Mouse (Mus musculus) heart, adult 2 months (tissue): Measurements from ENCODE around the gene Stra6. TPM values are rescaled to one million over a fixed set of nuclear protein-coding genes. Genes with fewer than 3 reads are reported as not detected.

Experiments used
- DNase-seq, 2 experiments: peaks; one replicate each; pipeline ENCODE4 v3.0.0; 2021
- H3K27ac ChIP-seq: fragments of 200-600 bp; 2 replicates; pipeline ENCODE4 v1.8.1; 2022
- H3K27me3 ChIP-seq: fragments of 200-500 bp; 2 replicates; pipeline ENCODE4 v1.6.1; 2012; ENCODE audit warnings: mild to moderate bottlenecking, low read length, inconsistent platforms, mixed read lengths; ENCODE audit not compliant: control insufficient read depth, insufficient read depth
- H3K36me3 ChIP-seq: fragments of 200-500 bp; 2 replicates; pipeline ENCODE4 v1.6.1; 2012; ENCODE audit warnings: low read length, inconsistent platforms; ENCODE audit not compliant: control insufficient read depth, insufficient read depth
- H3K4me1 ChIP-seq: fragments of 200-500 bp; 2 replicates; pipeline ENCODE4 v1.6.1; 2011; ENCODE audit warnings: low read length; ENCODE audit not compliant: control insufficient read depth, insufficient read depth
- H3K4me3 ChIP-seq: fragments of 200-600 bp; 2 replicates; pipeline ENCODE4 v1.8.1; 2022
- H3K79me2 ChIP-seq: fragments of 200-500 bp; replicated peaks from 2 replicates; pipeline ENCODE4 v1.6.1; 2012; ENCODE audit warnings: mild to moderate bottlenecking, inconsistent platforms, low read length, moderate library complexity, mixed read lengths; ENCODE audit not compliant: control insufficient read depth, insufficient read depth
- H3K9ac ChIP-seq: fragments of 200-500 bp; 2 replicates; pipeline ENCODE4 v1.6.1; 2012; ENCODE audit warnings: low read depth, mild to moderate bottlenecking, control low read depth, inconsistent platforms, low read length, mixed read lengths
- CTCF ChIP-seq: fragments of 200-600 bp; IDR thresholded peaks from 2 replicates; pipeline ENCODE4 v1.8.1; 2022; ENCODE audit warnings: antibody characterized with exemption, mild to moderate bottlenecking, moderate library complexity
- EP300 ChIP-seq: fragments of 200-500 bp; IDR thresholded peaks from 2 replicates; pipeline ENCODE4 v1.6.1; 2011; ENCODE audit warnings: low read depth, low read length, control low read depth; ENCODE audit not compliant: insufficient read depth
- POLR2A ChIP-seq: fragments of 200-500 bp; IDR thresholded peaks from 2 replicates; pipeline ENCODE4 v1.6.1; 2011; ENCODE audit warnings: mild to moderate bottlenecking, low read depth, low read length, control low read depth; ENCODE audit not compliant: insufficient read depth
- WGBS: fragments of 180-500 bp; shearing (Covaris S2); methylation state at CpG from one replicate; pipeline ENCODE4 v1.1.7; 2018; 5-methylcytosine and 5-hydroxymethylcytosine counted together
- intact Hi-C: fragments of 180-260 bp; cut with DNase I; formaldehyde crosslinking; loops from one replicate; pipeline ENCODE4 v1.15.1; 2025
- polyA plus RNA-seq: library from polyadenylated mRNA; depleted of rRNA; stranded (reverse); fragments of >200 nt; gene quantifications from 2 replicates; pipeline ENCODE4 v1.2.3, GENCODE M21; 2012
- total RNA-seq, 2 experiments: library from RNA; stranded (reverse); gene quantifications; 2 replicates each; pipeline ENCODE4 v1.2.3; 2021

The Stra6 gene
- total and polyA plus RNA-seq, 3 experiments = 0.34 to 0.68 (median 0.65) TPM

DNA sequence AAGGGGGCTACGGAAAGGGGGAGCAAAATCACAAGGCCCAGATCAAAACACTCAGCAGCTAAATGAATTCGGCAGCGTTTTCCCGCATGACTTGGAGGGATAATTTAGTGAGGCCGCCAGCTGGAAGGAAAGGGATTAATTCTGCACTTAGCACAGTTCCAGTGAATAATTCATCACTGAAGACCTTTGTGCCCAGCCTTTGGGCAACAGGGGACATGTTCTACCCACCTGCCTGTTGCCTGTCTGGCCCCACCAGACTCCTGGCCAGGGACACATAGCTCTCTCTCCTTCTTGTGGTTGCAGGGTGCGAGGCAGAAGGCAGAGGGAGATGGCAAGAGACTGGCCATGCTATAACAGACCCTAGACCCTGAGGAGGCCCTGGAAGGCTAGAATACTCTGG lies 1.9 kb downstream of the Stra6 start:
- Histone ChIP-seq H3K79me2 (no peaks in the 10 kb centered on the region), H3K9ac (no peak overlapping the region), H3K4me1 (no peaks in the 10 kb centered on the region; the same call in 1 of the 2 replicates), H3K4me3 (no peak overlapping the region), H3K27ac (no peak overlapping the region), H3K27me3 (peaks cover 3% of the 10 kb centered on the region; the same call in 1 of the 2 replicates), H3K36me3 (no peaks in the 10 kb centered on the region)
- TF ChIP-seq POLR2A = no peak
- no peak for TF ChIP-seq CTCF
- no peak for TF ChIP-seq EP300
- DNase-seq = no peak
- 73% methylated on average over 6 of the region's 6 CpGs for WGBS
- intact Hi-C loops = no loop called here

DNA sequence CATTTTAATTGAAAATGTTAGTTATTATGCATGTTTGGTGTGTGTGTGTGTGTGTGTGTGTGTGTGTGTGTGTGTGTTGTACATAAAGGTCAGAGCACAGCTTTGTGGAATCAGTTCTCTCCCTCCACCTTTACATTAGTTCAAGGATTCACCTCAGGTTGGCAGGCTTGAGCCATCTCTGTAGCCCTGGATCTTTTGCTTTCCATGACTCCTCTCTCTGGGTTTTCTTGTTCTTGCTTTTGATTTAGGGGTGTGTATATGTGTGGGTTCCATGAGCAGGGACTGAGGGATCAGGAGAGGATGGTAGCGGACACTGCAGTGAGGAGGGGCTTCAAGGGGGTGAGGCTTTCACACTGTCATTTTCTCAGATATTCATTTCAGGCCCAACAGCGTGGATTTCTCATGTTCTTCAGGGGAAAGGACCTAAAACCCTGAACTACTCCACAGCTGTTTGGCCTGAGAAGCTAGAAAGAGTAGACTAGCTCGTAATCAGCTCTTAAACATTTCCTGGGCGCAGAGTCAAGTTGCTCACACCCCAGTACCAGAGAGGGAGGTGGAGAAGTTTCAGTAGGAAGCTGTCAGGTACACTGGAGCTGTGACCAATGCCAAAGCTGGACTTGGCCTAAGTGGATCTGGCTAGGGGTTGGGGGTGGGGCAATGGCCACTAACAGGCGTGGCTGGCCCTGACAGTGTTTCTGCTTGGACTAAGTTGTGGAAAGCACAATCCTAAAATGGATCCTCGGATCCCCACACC lies 2.6 kb downstream of the Stra6 start:
- H3K79me2 ChIP-seq = no peaks in the 10 kb centered on the region
- H3K27ac ChIP-seq = no peak overlapping the region
- H3K4me1 ChIP-seq = no peaks in the 10 kb centered on the region; the same call in 1 of the 2 replicates
- no peak overlapping the region for H3K9ac ChIP-seq
- 57% methylated on average over 6 of the region's 6 CpGs for WGBS
- H3K27me3 ChIP-seq = peaks cover 3% of the 10 kb centered on the region; the same call in 1 of the 2 replicates
- no peaks in the 10 kb centered on the region for H3K36me3 ChIP-seq
- intact Hi-C loops = no loop called here
- TF ChIP-seq POLR2A (no peak), CTCF (no peak), EP300 (no peak)
- H3K4me3 ChIP-seq = no peak overlapping the region
- DNase-seq = no peak

DNA sequence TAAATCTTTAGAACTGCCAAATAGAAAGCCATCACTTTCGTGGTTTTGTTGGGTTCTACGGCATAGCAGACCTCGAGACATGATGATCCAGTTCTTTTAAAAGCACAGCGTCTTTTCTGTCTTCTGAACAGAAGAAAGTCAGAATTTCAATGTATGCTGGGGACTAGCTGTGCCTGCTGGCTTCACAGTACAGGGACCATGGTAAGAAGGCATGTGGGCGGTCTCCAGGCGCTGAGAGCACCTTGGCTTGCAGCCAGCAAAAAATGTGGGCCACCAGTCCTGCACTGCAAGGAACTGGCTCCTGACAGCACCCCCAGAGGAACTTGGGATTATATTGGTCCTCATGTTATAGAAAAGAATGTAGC lies 3.1 kb downstream of the Stra6 start:
- TF ChIP-seq CTCF (no peak), EP300 (no peak), POLR2A (no peak)
- 58% methylated on average over 6 of the region's 6 CpGs for WGBS
- Histone ChIP-seq H3K27ac (no peak overlapping the region), H3K79me2 (no peaks in the 10 kb centered on the region), H3K36me3 (no peaks in the 10 kb centered on the region), H3K9ac (no peak overlapping the region), H3K4me3 (no peak overlapping the region), H3K27me3 (peaks cover 3% of the 10 kb centered on the region; the same call in 1 of the 2 replicates), H3K4me1 (no peaks in the 10 kb centered on the region; the same call in 1 of the 2 replicates)
- intact Hi-C loops = no loop called here
- DNase-seq = no peak

DNA sequence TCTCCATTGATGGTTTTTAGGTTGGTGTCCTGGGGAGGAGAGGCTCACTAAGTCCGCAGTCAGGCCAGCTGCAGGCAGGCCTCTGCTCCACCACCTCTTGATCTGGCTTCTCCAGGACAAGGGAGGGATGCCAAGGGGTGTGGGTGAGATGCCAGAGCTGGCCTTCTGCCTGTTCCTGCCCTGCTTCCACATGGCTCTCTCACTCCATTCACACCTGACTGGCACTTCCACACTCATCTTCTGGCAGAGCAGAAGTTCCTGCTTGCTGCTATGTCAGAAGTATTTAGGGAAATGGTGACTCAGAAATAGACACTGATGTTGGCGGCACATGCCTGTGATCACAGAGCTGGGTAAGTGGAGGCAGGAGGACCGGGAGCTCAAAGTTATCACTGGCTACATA lies 4.0 kb downstream of the Stra6 start:
- DNase-seq = peak in 1 of 2 experiments; percentile 36
- H3K9ac ChIP-seq = no peak overlapping the region
- no peaks in the 10 kb centered on the region for H3K36me3 ChIP-seq
- WGBS = 60% methylated on average over 3 of the region's 3 CpGs
- H3K4me1 ChIP-seq = no peaks in the 10 kb centered on the region; the same call in 1 of the 2 replicates
- no peak for TF ChIP-seq CTCF
- TF ChIP-seq EP300 = no peak
- no peak for TF ChIP-seq POLR2A
- H3K27ac ChIP-seq = no peak overlapping the region
- no peak overlapping the region for H3K4me3 ChIP-seq
- H3K27me3 ChIP-seq = peaks cover 3% of the 10 kb centered on the region; the same call in 1 of the 2 replicates
- no peaks in the 10 kb centered on the region for H3K79me2 ChIP-seq
- intact Hi-C loops = no loop called here

DNA sequence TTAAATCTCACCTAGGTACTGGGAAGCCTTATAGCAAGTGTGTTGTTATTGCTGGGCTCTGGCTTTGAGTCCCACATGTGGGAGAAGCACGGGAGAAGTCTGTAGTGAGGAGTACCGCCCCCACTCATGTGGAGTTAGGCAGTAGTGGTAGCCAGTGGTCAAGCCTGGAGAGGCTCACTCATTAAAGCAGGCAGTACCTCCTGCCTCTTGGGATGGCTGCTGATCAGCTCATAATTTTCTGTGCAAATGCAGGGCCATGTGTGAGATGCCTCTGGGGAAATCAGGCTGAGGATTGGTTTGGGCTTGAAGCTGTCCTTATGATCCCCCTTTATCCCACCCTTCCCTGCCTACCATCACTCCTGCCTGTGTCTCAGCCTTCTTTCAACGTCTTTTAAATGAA lies 11.0 kb downstream of the Stra6 start:
- Histone ChIP-seq H3K4me1 (no peaks in the 10 kb centered on the region), H3K4me3 (no peak overlapping the region), H3K79me2 (no peaks in the 10 kb centered on the region), H3K9ac (no peak overlapping the region), H3K27me3 (no peaks in the 10 kb centered on the region; the same call in 1 of the 2 replicates), H3K27ac (no peak overlapping the region), H3K36me3 (no peaks in the 10 kb centered on the region)
- WGBS = 46% methylated on average over 3 of the region's 3 CpGs
- no peak for DNase-seq
- TF ChIP-seq POLR2A = no peak
- no peak for TF ChIP-seq CTCF
- no peak for TF ChIP-seq EP300
- intact Hi-C loops = no loop called here

DNA sequence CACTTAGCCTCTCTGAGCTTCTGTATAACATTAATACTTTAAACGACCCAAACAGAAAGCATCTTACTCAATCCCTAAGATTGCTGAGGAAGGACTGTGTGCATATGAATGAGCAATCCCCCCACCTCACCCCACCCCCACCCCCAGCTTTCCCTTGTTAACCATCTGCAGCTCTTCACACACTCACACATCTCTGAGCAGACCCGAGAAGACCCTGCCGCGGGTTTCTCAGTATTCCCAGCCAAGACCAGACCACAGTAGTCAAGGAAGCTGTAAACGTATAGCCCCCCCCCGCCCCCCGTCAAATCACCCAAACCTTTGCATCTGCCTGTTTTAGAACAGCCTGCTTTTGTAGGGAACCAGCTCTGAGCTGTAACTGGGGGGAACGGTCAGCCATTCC lies 21.0 kb downstream of the Stra6 start:
- H3K9ac ChIP-seq = no peak overlapping the region
- peaks cover 1% of the 10 kb centered on the region; the same call in 1 of the 2 replicates for H3K4me1 ChIP-seq
- H3K36me3 ChIP-seq = no peaks in the 10 kb centered on the region
- no peaks in the 10 kb centered on the region for H3K79me2 ChIP-seq
- 16% methylated on average over 8 of the region's 8 CpGs for WGBS
- H3K4me3 ChIP-seq = no peak overlapping the region
- no peak overlapping the region for H3K27ac ChIP-seq
- TF ChIP-seq POLR2A = no peak
- TF ChIP-seq CTCF = no peak
- TF ChIP-seq EP300 = no peak
- no peaks in the 10 kb centered on the region for H3K27me3 ChIP-seq
- no peak for DNase-seq
- intact Hi-C loops = no loop called here
